8 mouse cellular contexts compared by ENCODE assay signal in the genomic region with DNA sequence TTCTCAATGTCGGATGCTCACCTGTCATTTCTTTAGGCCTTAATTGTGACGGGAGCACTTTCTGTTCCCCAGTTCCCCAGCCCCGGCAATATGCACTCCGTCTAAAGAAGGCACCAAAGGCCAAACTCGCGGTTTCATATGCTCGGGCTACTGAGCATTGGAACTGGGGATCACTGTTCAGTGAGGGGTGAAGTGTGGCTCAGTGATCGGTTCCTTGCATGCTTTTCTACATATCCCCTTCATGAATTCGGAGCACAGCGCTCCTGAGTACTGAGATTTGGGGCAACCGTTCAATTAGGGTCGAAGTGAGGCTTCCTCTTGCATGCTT. TPM values are rescaled to one million over a fixed set of nuclear protein-coding genes. Genes with fewer than 3 reads are reported as not detected.
DNase-seq lines count a peak whose midpoint lies in the region; ATAC-seq and TF ChIP-seq lines count a peak whose summit lies in the region.

No protein-coding gene starts in this region.

- H3K36me3 ChIP-seq in heart, postnatal 0 days (replicated peaks; ENCODE audit: control insufficient read depth, insufficient read depth, low read length), result no peaks in the 10 kb centered on the region
- H3K36me3 ChIP-seq in hindbrain, embryonic 14.5 days (replicated peaks; ENCODE audit: control insufficient read depth, insufficient read depth), result no peaks in the 10 kb centered on the region
- no peaks in the 10 kb centered on the region for H3K36me3 ChIP-seq in midbrain, embryonic 12.5 days

- peak overlapping the region; percentile 91 for H3K4me3 ChIP-seq in heart, postnatal 0 days (ENCODE audit: low read depth, low read length)
- peak overlapping the region; percentile 96 for H3K4me3 ChIP-seq in hindbrain, embryonic 14.5 days (replicated peaks; ENCODE audit: low read length)
- H3K4me3 ChIP-seq in midbrain, embryonic 12.5 days, result peak overlapping the region; percentile 67

- TF ChIP-seq EP300 in heart, postnatal 0 days (IDR thresholded peaks at IDR 0.05; ENCODE audit: low read depth), result no peak

- H3K4me1 ChIP-seq in heart, postnatal 0 days (ENCODE audit: control insufficient read depth, insufficient read depth), result peaks cover 12% of the 10 kb centered on the region; the same call in 1 of the 2 replicates
- peaks cover 11% of the 10 kb centered on the region for H3K4me1 ChIP-seq in hindbrain, embryonic 14.5 days (replicated peaks; ENCODE audit: control insufficient read depth, insufficient read depth, low read length)
- peaks cover 15% of the 10 kb centered on the region for H3K4me1 ChIP-seq in midbrain, embryonic 12.5 days

- intact Hi-C loops in heart, postnatal 10 days (cut with DNase I), result loop anchor here (1.0 kb wide), 1 partner anchor 50 kb away; no protein-coding TSS in a partner anchor

- ATAC-seq in heart, postnatal 0 days (ENCODE audit: insufficient read depth, low read depth), result peak; percentile 19; the same call in 1 of the 2 replicates
- peak; percentile 17 for ATAC-seq in activated CD4-positive, CD25-positive, alpha-beta regulatory T cell, adult 4 months
- ATAC-seq in hindbrain, embryonic 14.5 days (ENCODE audit: low FRiP score), result peak; percentile 38
- peak; percentile 35 for ATAC-seq in midbrain, embryonic 12.5 days (ENCODE audit: low FRiP score, low read depth)

- no peaks in the 10 kb centered on the region for H3K27me3 ChIP-seq in heart, postnatal 0 days (ENCODE audit: control insufficient read depth, insufficient read depth, low read length)
- no peaks in the 10 kb centered on the region for H3K27me3 ChIP-seq in hindbrain, embryonic 14.5 days (ENCODE audit: control insufficient read depth, insufficient read depth, low read length)
- H3K27me3 ChIP-seq in midbrain, embryonic 12.5 days, result no peaks in the 10 kb centered on the region

- H3K27ac ChIP-seq in heart, postnatal 0 days (ENCODE audit: low read depth), result peak overlapping the region; percentile 75
- peak overlapping the region; percentile 85 for H3K27ac ChIP-seq in hindbrain, embryonic 14.5 days
- no peak overlapping the region for H3K27ac ChIP-seq in midbrain, embryonic 12.5 days (replicated peaks)

- WGBS in heart, postnatal 0 days, result 14% methylated on average over 12 of the region's 12 CpGs
- 20% methylated on average over 12 of the region's 12 CpGs for WGBS in hindbrain, embryonic 14.5 days
- WGBS in midbrain, embryonic 12.5 days, result 19% methylated on average over 12 of the region's 12 CpGs

- no peak for TF ChIP-seq CTCF in heart, postnatal 0 days (IDR thresholded peaks at IDR 0.05; ENCODE audit: low read depth)

- peak overlapping the region; percentile 85 for H3K4me2 ChIP-seq in heart, postnatal 0 days (ENCODE audit: low read depth, low read length)
- peak overlapping the region; percentile 88 for H3K4me2 ChIP-seq in hindbrain, embryonic 14.5 days (replicated peaks)
- peak overlapping the region; percentile 61 for H3K4me2 ChIP-seq in midbrain, embryonic 12.5 days (replicated peaks)

- no peaks in the 10 kb centered on the region for H3K9me3 ChIP-seq in heart, postnatal 0 days (replicated peaks; ENCODE audit: control insufficient read depth, low read length)
- no peaks in the 10 kb centered on the region for H3K9me3 ChIP-seq in hindbrain, embryonic 14.5 days (ENCODE audit: control insufficient read depth, low read length)
- H3K9me3 ChIP-seq in midbrain, embryonic 12.5 days, result no peaks in the 10 kb centered on the region

- no peak for DNase-seq in heart, postnatal 0 days (ENCODE audit: low spot score)
- DNase-seq in heart, postnatal 10 days, result no peak
- DNase-seq in hindbrain, embryonic 14.5 days (ENCODE audit: low spot score), result no peak
- DNase-seq in urinary bladder, postnatal 25 days (ENCODE audit: low spot score), result no peak
- no peak for DNase-seq in urinary bladder, postnatal 14 days (ENCODE audit: low spot score)
- DNase-seq in frontal cortex, postnatal 25 days (ENCODE audit: low spot score in 2 of 2), result no peak

- peak overlapping the region; percentile 90 for H3K9ac ChIP-seq in heart, postnatal 0 days (replicated peaks; ENCODE audit: low read depth, low read length)
- H3K9ac ChIP-seq in hindbrain, embryonic 14.5 days, result peak overlapping the region; percentile 90
- peak overlapping the region; percentile 68 for H3K9ac ChIP-seq in midbrain, embryonic 12.5 days (replicated peaks)

RNA-seq across cellular contexts. Expression of gene Aldh5a1, which starts 0.3 kb away (rescaled TPM):
- total RNA-seq in heart, postnatal 0 days (2014; rRNA removed; ENCODE audit: low replicate concordance), result 24.8 and 27.7 TPM in 2 replicates
- polyA plus RNA-seq in heart, postnatal 0 days (2015; fragmentation: Nextera tagmentation; extraction: Ambion mirVana), result 11.2 and 11.6 TPM in 2 replicates
- total RNA-seq in heart, postnatal 10 days (2021), result 10 to 100 TPM; 16.4 to 18.9 TPM
- under 1 TPM; 0.20 to 0.49 TPM for polyA plus RNA-seq in activated CD4-positive, CD25-positive, alpha-beta regulatory T cell, adult 4 months (2017; shearing (Covaris generic))
- 15.8 and 16.5 TPM in 2 replicates for polyA plus RNA-seq in hindbrain, embryonic 14.5 days (2014; fragmentation: Nextera tagmentation; extraction: Ambion mirVana)
- polyA plus RNA-seq in midbrain, embryonic 12.5 days (2016; fragmentation: Nextera tagmentation; extraction: Ambion mirVana), result 9.9 and 10.1 TPM in 2 replicates

RNA-seq across cellular contexts. Expression of gene Gpld1, which starts 5.1 kb away (rescaled TPM):
- total RNA-seq in heart, postnatal 0 days (2014; rRNA removed; ENCODE audit: low replicate concordance), result 0.04 and 0.58 TPM in 2 replicates
- 0.19 and 0.40 TPM in 2 replicates for polyA plus RNA-seq in heart, postnatal 0 days (2015; fragmentation: Nextera tagmentation; extraction: Ambion mirVana)
- total RNA-seq in heart, postnatal 10 days (2021), result 1 to 10 TPM in 1 of 2 experiments, under 1 TPM in 1; 0.93 to 1.4 TPM
- 1 to 10 TPM in 1 of 2 experiments, under 1 TPM in 1; 0.98 to 2.4 TPM for polyA plus RNA-seq in activated CD4-positive, CD25-positive, alpha-beta regulatory T cell, adult 4 months (2017; shearing (Covaris generic))
- 2.8 and 3.8 TPM in 2 replicates for polyA plus RNA-seq in hindbrain, embryonic 14.5 days (2014; fragmentation: Nextera tagmentation; extraction: Ambion mirVana)
- polyA plus RNA-seq in midbrain, embryonic 12.5 days (2016; fragmentation: Nextera tagmentation; extraction: Ambion mirVana), result 0.34 and 0.63 TPM in 2 replicates
